Mouse (Mus musculus) cerebellum, adult 11 months (tissue): ENCODE results near the gene Chrdl2.
"Not testable (repeated sequence)": the region's sequence is repeated elsewhere in the genome, so short reads cannot be mapped to it uniquely, and the experiment has no call there.

Source experiments
- DNase-seq: peaks from one replicate; pipeline ENCODE4 v3.0.0; 2022

Chrdl2 gene

DNA sequence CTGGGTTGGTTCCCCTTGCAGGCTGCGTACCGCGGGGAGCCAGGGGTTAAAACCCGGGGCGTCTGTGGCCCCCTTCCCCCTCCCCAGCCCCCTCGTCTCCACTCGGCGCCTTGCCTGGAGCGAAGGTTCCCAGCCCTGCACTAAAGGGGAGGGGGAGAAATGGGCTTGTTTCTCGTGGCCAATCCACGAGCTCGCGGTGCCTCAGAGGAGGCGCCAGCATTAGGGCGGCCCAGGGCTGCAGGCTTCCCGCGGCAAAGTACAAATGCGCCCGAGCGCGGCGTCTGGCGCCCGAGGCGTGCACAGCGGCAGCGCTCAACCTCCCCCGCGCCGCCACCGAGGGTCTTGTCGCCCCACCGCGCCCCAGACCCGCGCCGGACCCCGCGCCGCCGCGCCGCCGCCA, at the start of gene Chrdl2:
TSS of gene Chrdl2 (plus strand) at position 383 of the 400 bp plus-strand sequence.
- no peak for DNase-seq

DNA sequence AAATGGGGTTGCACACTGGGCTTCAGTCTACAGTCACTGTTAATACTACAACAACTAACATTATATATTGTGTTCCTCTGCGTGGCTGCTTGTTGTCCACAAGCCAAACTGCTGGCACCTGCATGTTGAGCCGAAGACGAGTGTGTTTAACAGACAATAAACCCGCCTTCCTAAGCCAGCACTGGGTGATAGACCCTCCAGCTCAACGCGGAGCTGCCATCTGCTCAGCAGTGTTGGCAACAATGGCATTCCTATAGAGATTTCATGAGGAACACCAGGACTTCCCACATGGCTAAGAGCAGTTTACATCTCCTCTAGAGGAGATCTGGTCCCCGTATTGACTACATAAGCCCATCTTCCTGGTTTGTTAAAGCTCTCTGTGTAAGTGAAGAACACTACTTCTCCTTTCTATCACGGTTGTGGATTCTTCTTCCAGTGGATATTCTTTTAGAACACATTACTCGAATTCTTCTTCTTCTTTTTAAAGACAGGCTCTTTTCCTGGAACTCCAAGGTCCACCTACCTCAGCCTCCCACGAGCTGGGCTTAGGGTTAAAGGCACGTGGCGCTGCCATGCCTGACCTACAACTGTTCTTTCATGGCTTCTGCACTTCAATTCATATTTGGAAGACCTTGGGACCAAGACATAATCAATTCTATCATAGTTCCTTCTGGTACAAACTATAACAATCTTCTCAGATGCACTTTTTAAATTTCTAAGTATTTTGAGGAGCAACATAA, 48.6 kb upstream of the Chrdl2 start:
- DNase-seq: no peak

DNA sequence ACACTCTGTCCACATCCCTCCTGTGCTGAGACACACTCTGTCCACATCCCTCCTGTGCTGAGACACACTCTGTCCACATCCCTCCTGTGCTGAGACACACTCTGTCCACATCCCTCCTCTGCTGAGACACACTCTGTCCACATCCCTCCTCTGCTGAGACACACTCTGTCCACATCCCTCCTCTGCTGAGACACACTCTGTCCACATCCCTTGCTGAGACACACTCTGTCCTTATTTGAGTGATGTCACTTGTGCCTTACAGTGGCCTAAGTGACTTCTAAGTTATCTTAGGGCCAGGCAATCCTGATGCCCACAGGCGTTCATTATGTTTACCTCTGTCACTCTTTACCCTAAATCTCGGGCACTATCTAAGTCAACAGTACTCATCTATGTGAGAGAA, 45.4 kb upstream of the Chrdl2 start:
- DNase-seq: not testable (repeated sequence)

DNA sequence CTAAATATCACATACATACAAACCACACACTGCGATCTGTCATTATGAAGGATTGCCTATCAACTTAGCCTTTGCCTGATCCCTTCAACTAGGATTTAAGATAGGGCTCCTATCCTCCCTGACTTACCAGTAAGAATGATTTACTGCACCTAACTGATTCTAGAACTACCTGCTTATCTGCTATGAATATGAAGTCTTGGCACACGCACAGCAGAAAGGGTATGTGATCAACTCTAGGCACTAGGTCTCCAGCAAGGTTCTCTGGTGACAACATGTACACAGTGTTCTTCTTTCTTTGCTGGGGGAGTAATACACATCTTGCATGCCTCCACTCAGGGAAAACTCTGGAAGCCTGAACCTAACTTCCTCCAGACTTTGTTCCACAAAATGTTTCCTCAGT, 44.5 kb upstream of the Chrdl2 start:
- no peak for DNase-seq

DNA sequence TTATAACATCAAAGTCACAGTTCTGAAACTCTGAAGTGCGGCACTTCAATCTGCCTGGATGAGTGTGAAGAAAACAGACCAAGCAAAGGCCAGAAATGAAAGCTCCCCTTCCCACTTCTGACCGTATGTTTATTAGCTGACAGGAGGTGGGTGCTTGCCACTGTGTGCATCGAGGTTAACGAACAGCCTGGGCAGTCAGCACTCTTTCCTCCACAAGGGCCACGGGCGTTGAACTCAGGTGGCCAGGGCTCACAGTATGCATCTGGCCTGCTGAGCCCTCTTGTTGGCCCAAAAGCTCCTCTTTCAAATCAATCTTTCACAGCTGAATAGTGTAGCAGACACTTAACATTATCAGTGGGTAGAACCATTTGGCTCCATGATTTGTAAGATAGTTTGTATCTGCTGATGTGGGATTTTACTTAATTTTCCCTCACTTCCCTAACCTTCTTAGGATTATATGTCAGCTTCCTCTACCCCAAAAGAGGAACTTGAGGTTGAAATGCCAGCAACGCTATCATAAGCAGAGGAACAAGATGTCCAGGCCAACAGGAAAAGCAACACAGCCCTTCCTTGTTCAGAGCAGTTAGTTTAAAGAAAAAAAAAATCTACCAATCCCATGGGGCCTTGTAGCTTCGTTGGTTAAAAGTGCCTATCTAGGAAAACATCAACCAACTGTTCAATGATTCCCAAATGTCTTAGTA, 43.3 kb upstream of the Chrdl2 start:
- no peak for DNase-seq

DNA sequence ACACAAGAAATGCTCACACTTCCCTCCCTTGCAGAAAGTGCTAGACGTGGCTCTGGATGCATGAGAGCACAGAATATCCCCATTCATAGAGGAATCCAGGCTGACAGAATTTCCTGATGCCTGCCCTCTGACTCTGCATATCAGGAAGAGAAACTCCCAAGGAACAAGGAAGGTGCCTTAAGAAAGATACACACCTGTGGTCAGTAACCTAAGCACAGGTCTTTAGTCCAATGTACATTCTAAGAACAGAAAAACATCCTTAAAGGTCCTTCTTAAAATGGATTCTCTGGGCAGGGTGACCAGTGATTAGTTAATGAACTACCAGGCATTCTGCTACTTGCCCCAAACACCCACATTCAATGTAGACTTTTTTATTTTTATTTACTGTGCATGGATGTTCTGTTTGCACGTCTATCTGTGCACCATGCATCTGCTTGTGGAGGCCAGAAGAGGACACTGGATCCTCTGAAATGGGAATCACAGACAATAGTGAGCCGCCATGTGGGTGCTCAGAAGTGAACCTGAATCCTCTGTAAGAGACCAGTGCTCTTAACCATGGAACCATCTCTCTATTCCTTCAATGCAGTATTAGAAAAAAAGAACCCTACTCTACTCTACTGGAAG, 42.6 kb upstream of the Chrdl2 start:
- no peak for DNase-seq

DNA sequence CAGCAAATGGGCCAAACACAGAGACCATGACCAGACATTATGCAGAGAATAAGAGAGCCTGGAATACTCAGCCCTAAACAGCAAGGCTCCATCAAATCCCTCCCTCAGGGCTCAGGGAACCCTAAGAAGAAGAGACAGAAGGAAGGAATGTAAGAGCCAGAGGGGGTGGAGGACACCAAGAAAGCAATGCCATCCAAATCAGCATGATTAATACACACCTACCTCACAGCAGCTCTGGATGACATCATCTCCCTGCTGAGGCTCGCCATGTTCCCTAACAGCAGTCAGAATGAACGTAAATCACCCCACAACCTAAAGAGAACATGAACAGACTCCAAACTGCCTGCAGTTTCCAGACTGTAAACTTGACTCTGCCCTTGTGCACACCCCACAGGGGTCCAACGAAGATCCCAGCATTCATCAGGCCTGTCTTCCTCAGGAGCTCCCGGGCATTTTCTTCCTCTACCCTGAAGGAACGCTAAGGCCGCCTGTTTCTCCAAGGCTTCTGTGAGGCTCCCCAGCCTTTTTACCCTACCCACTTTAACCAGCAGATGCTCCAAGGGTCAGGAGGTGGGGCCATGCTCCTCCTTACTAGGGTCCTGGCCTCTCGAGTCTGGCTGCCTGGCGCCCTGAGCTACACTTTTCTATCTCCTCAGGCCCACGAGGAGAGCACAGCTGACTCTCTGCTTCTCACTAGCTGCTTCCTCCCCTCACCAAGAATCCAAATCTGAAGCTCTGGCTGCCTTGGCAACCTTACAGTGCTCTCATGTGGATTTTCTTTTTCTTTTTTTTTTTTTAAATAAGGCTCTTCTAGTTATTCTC, 40.7 kb upstream of the Chrdl2 start:
- DNase-seq: no peak

DNA sequence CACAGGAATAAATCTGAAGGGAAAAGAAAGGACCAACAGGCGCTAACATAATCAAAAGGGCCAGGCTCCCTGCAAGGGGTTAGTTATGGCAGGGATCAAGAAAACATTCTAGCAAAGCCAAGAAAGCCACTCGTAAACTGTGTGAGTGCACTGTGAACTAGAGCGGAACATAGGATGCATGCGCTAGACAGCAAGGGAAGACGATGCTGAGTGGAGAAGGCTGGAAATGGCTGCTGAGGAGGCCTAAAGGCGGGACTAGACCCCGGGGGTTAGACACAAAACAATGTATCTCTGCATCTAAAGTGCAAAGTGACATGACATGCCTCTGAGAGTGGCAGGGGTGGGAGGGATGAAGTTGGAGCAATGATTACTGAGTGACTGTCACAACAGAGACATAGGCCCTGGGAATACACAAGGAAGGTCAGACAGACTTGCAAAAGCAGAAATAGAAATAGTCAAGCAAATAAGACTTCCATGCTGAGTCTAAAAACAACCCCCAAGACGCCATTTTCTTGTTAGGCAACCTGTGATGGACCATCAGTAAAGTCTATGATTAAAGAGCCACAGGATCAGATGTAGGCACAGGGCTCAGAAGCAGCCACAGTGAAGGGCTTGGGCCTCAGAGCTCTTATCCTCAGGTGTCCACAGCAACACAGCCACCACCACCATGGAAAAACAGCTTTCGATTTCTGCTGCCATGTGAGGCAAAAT, 39.8 kb upstream of the Chrdl2 start:
- no peak for DNase-seq

DNA sequence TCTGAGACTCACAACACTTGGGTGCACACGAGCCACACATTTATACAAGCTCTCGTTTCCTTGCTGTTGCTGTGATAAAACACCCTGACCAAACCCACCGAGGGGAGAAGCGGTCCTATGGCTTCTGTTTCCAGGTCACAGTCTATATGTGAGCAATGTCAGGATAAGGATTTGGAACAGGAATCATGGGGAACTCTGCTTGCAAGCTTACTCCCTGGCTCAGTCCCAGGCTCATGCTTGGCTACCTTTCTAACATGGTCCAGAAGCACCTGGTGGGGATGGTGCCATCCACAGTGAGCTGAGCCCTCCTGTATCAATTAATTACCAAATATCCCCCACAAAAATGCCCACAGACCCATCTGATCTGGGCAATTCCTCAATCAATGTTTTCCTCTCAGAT, 36.8 kb upstream of the Chrdl2 start:
- DNase-seq: peak; percentile 29

DNA sequence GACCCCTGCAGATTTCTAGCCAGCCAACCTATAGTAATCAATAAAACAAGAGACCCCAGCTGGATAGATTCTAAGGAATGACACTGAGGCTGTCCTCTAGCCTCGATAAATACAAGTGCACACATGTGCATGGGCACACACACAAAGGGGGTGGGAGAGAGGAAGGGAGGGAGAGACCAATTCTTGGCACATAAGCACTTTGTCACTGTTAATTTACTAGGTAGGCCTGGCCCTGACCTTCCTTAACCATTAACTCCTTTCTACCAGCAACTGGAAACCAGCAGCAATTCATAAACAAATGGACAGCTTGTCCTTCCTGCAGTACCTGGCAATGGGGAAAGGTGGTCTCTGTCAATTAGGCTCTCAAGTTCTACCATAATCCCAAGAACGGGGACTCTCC, 34.0 kb upstream of the Chrdl2 start:
- no peak for DNase-seq

DNA sequence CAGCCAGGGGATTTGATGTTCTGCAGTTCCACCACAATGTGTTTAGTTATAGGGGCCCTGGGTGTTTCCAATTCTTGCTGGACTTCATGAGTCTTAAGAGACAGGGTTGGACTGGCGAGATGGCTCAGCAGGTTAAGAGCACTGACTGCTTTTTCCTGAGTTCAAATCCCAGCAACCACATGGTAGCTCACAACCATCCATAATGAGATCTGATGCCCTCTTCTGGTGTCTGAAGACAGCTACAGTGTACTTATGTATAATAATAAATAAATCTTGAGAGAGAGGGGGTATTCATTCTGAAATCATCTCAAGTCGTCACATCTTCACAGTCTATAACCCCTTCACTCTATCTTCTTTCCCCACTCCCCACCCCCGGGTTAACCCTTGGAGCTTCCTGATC, 33.1 kb upstream of the Chrdl2 start:
- DNase-seq: not testable (repeated sequence)

DNA sequence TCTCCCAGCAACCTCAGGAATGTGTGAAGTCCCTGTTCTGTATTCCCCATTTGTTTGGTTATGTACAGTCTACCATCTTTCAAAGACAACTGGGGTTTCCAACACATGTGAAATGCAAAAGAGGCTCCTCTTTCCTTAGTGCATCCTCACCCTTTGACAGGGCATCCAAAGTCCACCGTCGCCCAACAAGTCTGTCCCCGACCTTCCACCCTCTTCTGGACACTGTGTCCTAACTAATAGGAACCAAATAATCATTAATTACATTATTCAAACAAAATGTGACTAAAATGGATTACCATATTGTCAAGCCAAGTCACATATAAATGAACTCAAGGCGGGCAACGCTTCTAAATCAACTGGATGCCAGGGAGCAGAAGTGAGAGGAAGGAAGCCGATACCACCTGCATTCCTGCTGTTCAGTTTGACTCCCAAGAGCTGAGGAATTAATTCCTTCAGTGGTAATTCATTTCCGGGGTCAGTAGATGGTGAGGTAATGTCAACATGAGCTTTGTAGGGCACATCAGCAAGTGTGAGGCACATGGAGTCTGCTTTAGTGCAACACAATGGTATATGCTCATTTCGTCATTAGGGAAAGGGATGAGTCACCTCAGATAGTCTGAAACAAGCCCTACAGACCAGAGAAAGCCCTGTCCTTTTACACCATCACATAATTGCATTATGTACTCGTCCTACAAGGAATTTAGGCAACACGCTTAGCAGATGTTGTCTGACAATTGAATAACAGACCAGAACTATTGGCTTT, 31.6 kb upstream of the Chrdl2 start:
- DNase-seq: no peak

DNA sequence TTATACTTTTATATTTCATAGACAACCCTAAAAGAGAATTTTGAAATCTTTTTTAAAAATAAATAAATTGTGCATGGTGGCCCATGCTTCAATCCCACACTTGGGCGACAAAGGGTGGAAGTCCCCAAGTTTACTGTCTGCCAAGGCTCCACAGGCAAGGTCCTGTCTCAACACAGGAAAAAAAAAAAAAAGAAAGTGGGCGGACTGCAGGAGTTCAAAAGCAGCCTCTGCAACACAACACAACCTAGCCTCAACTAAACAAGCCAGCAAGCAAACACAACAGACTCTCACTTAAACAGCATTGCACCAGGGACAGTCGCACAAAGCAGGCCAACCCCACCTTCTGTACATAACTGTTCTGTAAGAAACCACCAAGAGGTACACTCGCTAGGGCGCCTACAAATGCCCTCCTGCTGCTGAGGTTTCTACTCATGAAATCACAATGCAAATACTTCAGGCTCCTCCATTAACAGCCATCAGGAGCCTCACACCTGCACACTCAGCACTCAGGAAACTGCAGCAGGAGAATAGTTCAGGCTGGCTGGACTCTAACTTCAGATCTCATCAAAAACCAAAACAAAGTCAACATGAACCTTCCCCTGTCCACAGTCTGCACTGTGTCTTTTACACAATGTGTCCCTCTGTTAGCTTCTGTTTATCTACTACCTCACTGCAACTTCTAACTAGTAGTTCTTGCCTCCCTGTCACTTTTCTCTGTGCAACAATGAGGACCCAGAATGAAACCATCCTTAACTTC, 30.0 kb upstream of the Chrdl2 start:
- no peak for DNase-seq

DNA sequence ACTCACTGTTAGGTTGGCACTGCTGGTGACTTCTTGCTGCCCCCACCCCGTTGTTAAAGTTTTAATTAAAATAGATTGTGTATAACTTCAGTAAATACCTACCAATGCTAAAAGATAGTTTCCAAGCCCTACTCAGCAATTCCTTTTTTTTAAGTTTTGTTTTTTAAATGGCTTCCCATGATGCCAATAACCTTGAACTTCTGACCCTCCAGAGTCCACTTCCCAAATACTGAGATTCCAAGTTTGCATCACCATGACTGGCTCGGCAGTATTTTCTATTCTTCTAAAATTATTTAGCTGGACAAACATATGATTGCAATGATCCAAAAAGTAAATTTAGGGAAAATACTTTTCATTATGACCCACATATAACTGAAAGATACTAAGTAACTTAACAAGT, 27.9 kb upstream of the Chrdl2 start:
- no peak for DNase-seq

DNA sequence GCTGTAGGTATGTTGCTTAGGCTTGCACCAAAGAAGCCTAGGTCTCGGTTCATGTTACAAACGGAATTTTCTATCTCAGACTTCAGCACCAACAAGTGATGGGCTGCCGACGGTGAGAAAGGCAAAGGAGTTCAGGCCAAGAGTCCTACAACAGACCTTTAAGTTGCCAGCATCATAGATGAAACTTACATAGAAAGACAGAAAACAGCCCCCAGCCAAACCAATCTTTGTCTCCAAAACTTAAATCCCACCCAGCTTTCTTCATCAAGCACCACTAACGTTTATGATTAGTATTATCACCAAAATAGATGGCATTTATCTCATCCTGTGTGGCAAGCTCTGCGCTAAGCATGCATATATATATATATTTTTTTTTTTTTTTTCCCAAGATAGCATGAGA, 26.9 kb upstream of the Chrdl2 start:
- DNase-seq: no peak

DNA sequence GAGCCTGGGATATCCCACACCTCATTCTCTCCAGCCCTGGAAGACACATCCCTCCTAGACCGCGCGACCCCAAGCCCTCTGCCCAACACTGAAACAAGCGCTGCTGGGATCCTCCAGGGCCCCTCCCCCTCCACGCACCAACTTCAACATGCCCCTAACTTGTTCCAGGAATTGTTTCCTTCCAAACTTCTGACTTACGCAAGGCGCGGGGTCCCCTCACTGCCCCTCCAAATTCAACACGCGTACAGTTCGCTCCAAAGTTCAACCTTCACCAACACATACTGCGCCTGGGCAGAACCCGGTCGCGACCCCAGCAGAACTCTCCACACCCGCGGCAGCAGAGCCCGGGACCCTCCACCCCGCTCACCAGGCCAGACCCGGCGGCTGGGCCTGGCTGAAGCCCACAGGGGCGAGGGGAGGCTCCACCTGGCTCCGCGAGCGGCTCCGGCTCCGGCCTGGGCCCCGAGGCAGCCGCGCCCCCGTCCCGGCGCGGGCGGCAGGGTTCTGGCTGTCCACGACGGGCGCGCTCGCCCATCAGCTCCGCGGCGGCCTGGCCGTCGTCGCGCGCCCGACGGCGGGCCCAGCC, 26.3 kb upstream of the Chrdl2 start:
- peak; percentile 47 for DNase-seq

DNA sequence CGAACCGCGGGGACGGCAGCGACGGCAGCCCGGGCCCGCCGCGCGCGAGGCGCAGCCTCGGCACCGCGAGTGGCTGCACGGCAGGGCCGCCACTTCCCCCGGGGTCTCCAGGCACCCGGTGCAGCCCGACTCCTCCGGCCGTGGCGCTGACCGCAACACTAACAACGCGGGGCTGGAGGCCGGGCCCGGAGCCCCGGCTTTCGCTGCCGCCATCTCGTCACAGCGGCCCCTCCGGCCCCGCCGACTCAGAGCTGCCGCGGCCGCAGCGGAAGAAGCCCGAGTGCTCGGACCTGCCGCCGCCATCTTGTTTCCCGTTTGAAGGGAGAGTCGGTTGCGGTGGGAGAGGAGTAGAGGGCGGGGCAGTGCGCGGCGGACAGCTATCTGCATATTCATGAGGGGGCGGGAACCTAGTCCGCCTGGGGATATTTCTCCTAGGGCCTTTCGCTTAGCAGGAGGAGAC, 25.8 kb upstream of the Chrdl2 start, which contains the start of gene Rnf169:
TSS of gene Rnf169 (minus strand) at position 317 of the 460 bp plus-strand sequence.
- peak; percentile 91 for DNase-seq

DNA sequence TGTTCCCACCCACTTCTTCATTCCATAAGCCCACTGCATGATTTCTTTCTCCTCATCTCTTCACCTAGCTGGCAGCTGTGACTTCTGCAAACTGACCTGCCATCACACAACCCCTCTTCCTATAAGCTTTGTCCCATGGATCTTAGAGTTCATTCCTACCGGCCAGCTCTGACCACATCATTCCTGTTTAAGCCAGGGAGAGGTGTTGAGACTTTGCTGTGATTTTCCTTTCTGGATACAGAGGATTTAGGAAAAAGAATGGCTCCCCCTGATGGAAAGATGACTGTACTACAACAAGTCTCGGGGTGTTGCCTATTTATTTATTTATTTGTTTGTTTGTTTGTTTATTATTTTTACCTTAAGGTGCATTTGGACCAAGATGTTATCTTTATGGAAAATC, 24.7 kb upstream of the Chrdl2 start:
- DNase-seq: peak; percentile 47

DNA sequence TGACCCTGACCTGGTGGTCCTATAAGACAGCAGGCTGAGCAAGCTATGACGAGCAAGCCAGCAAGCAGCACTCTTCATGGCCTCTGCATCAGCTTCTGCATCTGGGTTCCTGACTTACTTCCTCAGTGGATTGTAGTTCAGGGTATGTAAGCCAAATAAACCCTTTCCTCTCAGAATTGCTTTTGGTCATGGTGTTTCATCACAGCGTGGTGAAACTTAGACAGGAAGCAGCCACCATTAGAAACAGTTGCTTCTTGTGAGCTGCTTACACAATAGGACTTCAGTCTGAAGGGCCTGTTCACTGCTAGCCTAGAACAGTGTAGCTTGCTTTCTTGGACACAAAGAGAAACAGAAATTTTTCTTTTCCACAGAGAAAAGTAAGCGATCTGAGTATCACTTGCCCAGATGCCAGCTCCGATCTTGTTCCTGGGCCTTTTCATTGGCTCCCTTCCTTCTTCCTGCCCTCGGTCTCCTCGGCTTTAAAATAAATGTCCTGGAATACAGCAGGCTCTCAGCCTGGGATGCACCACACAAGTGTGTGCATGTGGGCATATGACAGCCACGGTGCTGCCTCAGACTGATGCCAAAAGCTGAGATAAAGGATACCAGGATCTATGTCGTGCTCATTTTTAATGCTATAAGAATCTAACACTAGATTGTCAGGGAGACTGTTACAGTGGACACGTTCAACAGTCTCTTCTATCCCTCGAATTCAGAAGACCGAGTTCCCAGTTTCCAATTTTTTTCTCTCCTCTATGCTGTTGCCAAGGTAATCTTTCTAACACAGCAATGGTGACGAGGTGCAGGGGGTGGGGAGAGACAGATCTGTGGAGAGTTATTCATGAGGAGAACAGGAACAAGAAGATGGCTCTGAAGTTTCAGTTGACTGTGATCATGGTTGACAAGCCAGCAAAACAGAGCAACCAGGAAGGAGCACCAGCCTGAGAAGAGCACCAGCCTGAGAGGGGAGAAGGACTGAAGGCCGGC, 23.4 kb upstream of the Chrdl2 start:
- DNase-seq: no peak
